Mouse (Mus musculus): Measurements from ENCODE around the gene Ccs.
"Not testable (repeated sequence)": the region's sequence is repeated elsewhere in the genome, so short reads cannot be mapped to it uniquely, and the experiment has no call there.

The Ccs gene

GRCm38 (mm10) chr19:4839149-4839548 lies at the start of gene Ccs, which contains the start of gene Ccdc87:
TSS of gene Ccs (minus strand) at chr19:4839332.
TSS of gene Ccdc87 (plus strand) at chr19:4839366.
- DNase-seq = peak; percentile 98

GRCm38 (mm10) chr19:4883961-4884360 lies 44.8 kb upstream of the Ccs start:
- DNase-seq = no peak

GRCm38 (mm10) chr19:4879324-4879703 lies 40.2 kb upstream of the Ccs start:
- no peak for DNase-seq

GRCm38 (mm10) chr19:4878405-4879323 lies 39.5 kb upstream of the Ccs start, which contains the start of gene Zdhhc24:
TSS of gene Zdhhc24 (plus strand) at chr19:4878668.
- DNase-seq = peak; percentile 96

- peak; percentile 10 for DNase-seq
These were observed 38.7 kb upstream of the Ccs start, which contains the start of gene Actn3 for GRCm38 (mm10) chr19:4877785-4878184. TSS of gene Actn3 (minus strand) at chr19:4877909.

GRCm38 (mm10) chr19:4876755-4877154 lies 37.6 kb upstream of the Ccs start:
- DNase-seq = no peak

- no peak for DNase-seq
These were observed 37.1 kb upstream of the Ccs start for GRCm38 (mm10) chr19:4876241-4876640.

- not testable (repeated sequence) for DNase-seq
These were observed 35.5 kb upstream of the Ccs start for GRCm38 (mm10) chr19:4874613-4875012.

- DNase-seq = peak; percentile 23
These were observed 26.0 kb upstream of the Ccs start for GRCm38 (mm10) chr19:4865147-4865546.

GRCm38 (mm10) chr19:4863048-4863447 lies 23.9 kb upstream of the Ccs start:
- DNase-seq = no peak

- no peak for DNase-seq
These were observed 19.9 kb upstream of the Ccs start for GRCm38 (mm10) chr19:4859081-4859480.

- DNase-seq = no peak
These were observed 16.8 kb upstream of the Ccs start for GRCm38 (mm10) chr19:4855951-4856350.

- DNase-seq = no peak
These were observed 16.3 kb upstream of the Ccs start for GRCm38 (mm10) chr19:4855470-4855820.

- peak; percentile 91 for DNase-seq
These were observed 15.7 kb upstream of the Ccs start, which contains the start of gene Ctsf for GRCm38 (mm10) chr19:4854552-4855469. TSS of gene Ctsf (plus strand) at chr19:4855130.

GRCm38 (mm10) chr19:4850281-4850680 lies 11.1 kb upstream of the Ccs start:
- DNase-seq = no peak

- no peak for DNase-seq
These were observed 10.7 kb upstream of the Ccs start for GRCm38 (mm10) chr19:4849800-4850199.

GRCm38 (mm10) chr19:4847490-4847889 lies 8.4 kb upstream of the Ccs start:
- peak; percentile 37 for DNase-seq

- DNase-seq = no peak
These were observed 6.7 kb upstream of the Ccs start for GRCm38 (mm10) chr19:4845846-4846245.

- DNase-seq = no peak
These were observed 3.5 kb upstream of the Ccs start for GRCm38 (mm10) chr19:4842611-4843010.

- DNase-seq = no peak
These were observed 1.7 kb upstream of the Ccs start for GRCm38 (mm10) chr19:4840848-4841247.

GRCm38 (mm10) chr19:4838526-4839140 lies 499 bp downstream of the Ccs start:
- DNase-seq = no peak

GRCm38 (mm10) chr19:4837049-4837448 lies 2.1 kb downstream of the Ccs start:
- no peak for DNase-seq

GRCm38 (mm10) chr19:4836096-4836495 lies 3.0 kb downstream of the Ccs start:
- peak; percentile 48 for DNase-seq
